Mouse (Mus musculus): Measurements from ENCODE around the gene Ltbp3. TPM values are rescaled to one million over a fixed set of nuclear protein-coding genes. Genes with fewer than 3 reads are reported as not detected.
A peak's percentile ranks its signal among the peaks of the same experiment; 100 is the strongest.

The Ltbp3 gene
- polyA plus RNA-seq, 1 experiment from 2014 or later, result 1.4 TPM

- Histone ChIP-seq H3K36me3 (replicated peaks; ENCODE audit: insufficient read depth, low read length) (peaks cover 91% of the 10 kb centered on the region), H3K27ac (ENCODE audit: low read depth) (no peak overlapping the region), H3K27me3 (ENCODE audit: insufficient read depth, low read length) (no peaks in the 10 kb centered on the region), H3K9me3 (ENCODE audit: low read length) (no peaks in the 10 kb centered on the region), H3K4me3 (ENCODE audit: low read depth, low read length) (no peak overlapping the region), H3K4me1 (ENCODE audit: insufficient read depth) (peaks cover 24% of the 10 kb centered on the region), H3K9ac (replicated peaks) (no peak overlapping the region), H3K4me2 (ENCODE audit: low read depth, low read length) (no peak overlapping the region)
- no peak for ATAC-seq
- DNase-seq, result peak; percentile 47
- WGBS (ENCODE audit: insufficient replicate concordance), result 67% methylated on average over 14 of the region's 14 CpGs
- TF ChIP-seq EP300 (IDR thresholded peaks at IDR 0.05; ENCODE audit: low read depth), result no peak
- no peak for TF ChIP-seq CTCF (IDR thresholded peaks at IDR 0.05; ENCODE audit: low read depth)
Observed at GRCm38 (mm10) chr19:5711907-5712460, 28.7 kb upstream of the Ltbp3 start.

GRCm38 (mm10) chr19:5713255-5713654, 27.4 kb upstream of the Ltbp3 start:
- WGBS (ENCODE audit: insufficient replicate concordance), result 75% methylated on average over 5 of the region's 5 CpGs
- no peak for TF ChIP-seq EP300 (IDR thresholded peaks at IDR 0.05; ENCODE audit: low read depth)
- no peak for TF ChIP-seq CTCF (IDR thresholded peaks at IDR 0.05; ENCODE audit: low read depth)
- H3K4me3 ChIP-seq (ENCODE audit: low read depth, low read length), result no peak overlapping the region
- no peaks in the 10 kb centered on the region for H3K9me3 ChIP-seq (ENCODE audit: low read length)
- H3K27me3 ChIP-seq (ENCODE audit: insufficient read depth, low read length), result no peaks in the 10 kb centered on the region
- peaks cover 25% of the 10 kb centered on the region for H3K4me1 ChIP-seq (ENCODE audit: insufficient read depth)
- H3K36me3 ChIP-seq (replicated peaks; ENCODE audit: insufficient read depth, low read length), result peaks cover 91% of the 10 kb centered on the region
- 0 out of 2 replicates have a peak overlapping the region, but pooled peaks have one; percentile 3 for H3K27ac ChIP-seq (ENCODE audit: low read depth)
- ATAC-seq, result no peak
- H3K4me2 ChIP-seq (ENCODE audit: low read depth, low read length), result peak overlapping the region; percentile 5; the same call in 1 of the 2 replicates
- no peak for DNase-seq
- peak overlapping the region; percentile 27 for H3K9ac ChIP-seq (replicated peaks)

GRCm38 (mm10) chr19:5713730-5714129, 27.0 kb upstream of the Ltbp3 start:
- peak; percentile 59 for ATAC-seq
- WGBS (ENCODE audit: insufficient replicate concordance), result 14% methylated on average over 2 of the region's 2 CpGs
- peaks cover 91% of the 10 kb centered on the region for H3K36me3 ChIP-seq (replicated peaks; ENCODE audit: insufficient read depth, low read length)
- H3K4me3 ChIP-seq (ENCODE audit: low read depth, low read length), result no peak overlapping the region
- peak overlapping the region; percentile 27 for H3K9ac ChIP-seq (replicated peaks)
- peak overlapping the region; percentile 5; the same call in 1 of the 2 replicates for H3K4me2 ChIP-seq (ENCODE audit: low read depth, low read length)
- H3K27me3 ChIP-seq (ENCODE audit: insufficient read depth, low read length), result no peaks in the 10 kb centered on the region
- H3K9me3 ChIP-seq (ENCODE audit: low read length), result no peaks in the 10 kb centered on the region
- no peak for TF ChIP-seq EP300 (IDR thresholded peaks at IDR 0.05; ENCODE audit: low read depth)
- TF ChIP-seq CTCF (IDR thresholded peaks at IDR 0.05; ENCODE audit: low read depth), result no peak
- H3K27ac ChIP-seq (ENCODE audit: low read depth), result 0 out of 2 replicates have a peak overlapping the region, but pooled peaks have one; percentile 18
- H3K4me1 ChIP-seq (ENCODE audit: insufficient read depth), result peaks cover 25% of the 10 kb centered on the region
- DNase-seq, result peak; percentile 55

- H3K9me3 ChIP-seq (ENCODE audit: low read length), result no peaks in the 10 kb centered on the region
- ATAC-seq (peak; percentile 68), DNase-seq (peak; percentile 71)
- peaks cover 25% of the 10 kb centered on the region for H3K4me1 ChIP-seq (ENCODE audit: insufficient read depth)
- TF ChIP-seq CTCF (IDR thresholded peaks at IDR 0.05; ENCODE audit: low read depth), result peak; percentile 55
- no peak for TF ChIP-seq EP300 (IDR thresholded peaks at IDR 0.05; ENCODE audit: low read depth)
- no peak overlapping the region for H3K4me3 ChIP-seq (ENCODE audit: low read depth, low read length)
- H3K4me2 ChIP-seq (ENCODE audit: low read depth, low read length), result peak overlapping the region; percentile 15; the same call in 1 of the 2 replicates
- no peak overlapping the region for H3K9ac ChIP-seq (replicated peaks)
- peaks cover 95% of the 10 kb centered on the region for H3K36me3 ChIP-seq (replicated peaks; ENCODE audit: insufficient read depth, low read length)
- no peak overlapping the region for H3K27ac ChIP-seq (ENCODE audit: low read depth)
- WGBS (ENCODE audit: insufficient replicate concordance), result 63% methylated on average over 43 of the region's 43 CpGs
- no peaks in the 10 kb centered on the region for H3K27me3 ChIP-seq (ENCODE audit: insufficient read depth, low read length)
Observed at GRCm38 (mm10) chr19:5715793-5716688, 24.7 kb upstream of the Ltbp3 start.

GRCm38 (mm10) chr19:5716955-5717354, 23.7 kb upstream of the Ltbp3 start:
- Histone ChIP-seq H3K27me3 (ENCODE audit: insufficient read depth, low read length) (no peaks in the 10 kb centered on the region), H3K9me3 (ENCODE audit: low read length) (no peaks in the 10 kb centered on the region), H3K4me2 (ENCODE audit: low read depth, low read length) (no peak overlapping the region), H3K9ac (replicated peaks) (no peak overlapping the region; the same call in 1 of the 2 replicates), H3K4me1 (ENCODE audit: insufficient read depth) (peaks cover 21% of the 10 kb centered on the region), H3K27ac (ENCODE audit: low read depth) (no peak overlapping the region), H3K4me3 (ENCODE audit: low read depth, low read length) (no peak overlapping the region), H3K36me3 (replicated peaks; ENCODE audit: insufficient read depth, low read length) (peaks cover 97% of the 10 kb centered on the region)
- DNase-seq (no peak), ATAC-seq (no peak)
- no peak for TF ChIP-seq EP300 (IDR thresholded peaks at IDR 0.05; ENCODE audit: low read depth)
- no peak for TF ChIP-seq CTCF (IDR thresholded peaks at IDR 0.05; ENCODE audit: low read depth)
- 64% methylated on average over 10 of the region's 10 CpGs for WGBS (ENCODE audit: insufficient replicate concordance)

- WGBS (ENCODE audit: insufficient replicate concordance), result 90% methylated on average over 6 of the region's 6 CpGs
- peaks cover 65% of the 10 kb centered on the region for H3K36me3 ChIP-seq (replicated peaks; ENCODE audit: insufficient read depth, low read length)
- no peak overlapping the region for H3K9ac ChIP-seq (replicated peaks)
- H3K27me3 ChIP-seq (ENCODE audit: insufficient read depth, low read length), result no peaks in the 10 kb centered on the region
- no peak overlapping the region for H3K4me2 ChIP-seq (ENCODE audit: low read depth, low read length)
- TF ChIP-seq EP300 (IDR thresholded peaks at IDR 0.05; ENCODE audit: low read depth), result no peak
- TF ChIP-seq CTCF (IDR thresholded peaks at IDR 0.05; ENCODE audit: low read depth), result no peak
- ATAC-seq, result no peak
- H3K4me3 ChIP-seq (ENCODE audit: low read depth, low read length), result no peak overlapping the region
- no peak overlapping the region for H3K27ac ChIP-seq (ENCODE audit: low read depth)
- no peaks in the 10 kb centered on the region for H3K9me3 ChIP-seq (ENCODE audit: low read length)
- peaks cover 9% of the 10 kb centered on the region for H3K4me1 ChIP-seq (ENCODE audit: insufficient read depth)
- DNase-seq, result no peak
Observed at GRCm38 (mm10) chr19:5721233-5721632, 19.5 kb upstream of the Ltbp3 start.

Data from liver, postnatal 0 days (tissue).